Mouse (Mus musculus) CD4-positive, CD25-positive, alpha-beta regulatory T cell, adult 2 months (primary cell): Measurements from ENCODE around the gene Olfr160.

Experiments
- DNase-seq: peaks from one replicate; pipeline ENCODE4 v3.0.0-alpha.2; 2012; ENCODE audit warnings: low read depth, low spot score

Olfr160 gene

GRCm38 (mm10) chr9:37716150-37716549 lies at the start of gene Olfr160:
Olfr160 (minus strand) TSS chr9:37716250.
- DNase-seq, result no peak

- no peak for DNase-seq
These were observed 46.5 kb upstream of the Olfr160 start for GRCm38 (mm10) chr9:37762541-37762940.

GRCm38 (mm10) chr9:37761728-37762127 lies 45.7 kb upstream of the Olfr160 start:
- DNase-seq, result no peak

- no peak for DNase-seq
These were observed 36.0 kb upstream of the Olfr160 start for GRCm38 (mm10) chr9:37752006-37752405.

GRCm38 (mm10) chr9:37751467-37751866 lies 35.4 kb upstream of the Olfr160 start:
- DNase-seq, result no peak

GRCm38 (mm10) chr9:37750319-37751075 lies 34.4 kb upstream of the Olfr160 start:
- DNase-seq, result no peak

- no peak for DNase-seq
These were observed 28.8 kb upstream of the Olfr160 start, which contains the start of gene Olfr874 for GRCm38 (mm10) chr9:37744806-37745205. Olfr874 (plus strand) TSS chr9:37745106.

GRCm38 (mm10) chr9:37734310-37734709 lies 18.3 kb upstream of the Olfr160 start:
- no peak for DNase-seq

GRCm38 (mm10) chr9:37689970-37690686 lies 25.9 kb downstream of the Olfr160 start:
- peak; percentile 23 for DNase-seq

GRCm38 (mm10) chr9:37687941-37688303 lies 28.1 kb downstream of the Olfr160 start:
- no peak for DNase-seq

GRCm38 (mm10) chr9:37687288-37687940 lies 28.6 kb downstream of the Olfr160 start:
- no peak for DNase-seq

- DNase-seq, result no peak
These were observed 34.9 kb downstream of the Olfr160 start for GRCm38 (mm10) chr9:37681123-37681522.

- DNase-seq, result no peak
These were observed 40.8 kb downstream of the Olfr160 start for GRCm38 (mm10) chr9:37675287-37675686.

GRCm38 (mm10) chr9:37670261-37670660 lies 45.8 kb downstream of the Olfr160 start:
- DNase-seq, result no peak

- DNase-seq, result no peak
These were observed 46.4 kb downstream of the Olfr160 start for GRCm38 (mm10) chr9:37669678-37670077.

GRCm38 (mm10) chr9:37669115-37669514 lies 46.9 kb downstream of the Olfr160 start, which contains the start of gene Panx3:
Panx3 (minus strand) TSS chr9:37669235.
- no peak for DNase-seq

GRCm38 (mm10) chr9:37666045-37666444 lies 50.0 kb downstream of the Olfr160 start:
- DNase-seq, result no peak

- DNase-seq, result no peak
These were observed 51.4 kb downstream of the Olfr160 start for GRCm38 (mm10) chr9:37664604-37665003.

GRCm38 (mm10) chr9:37663210-37663609 lies 52.8 kb downstream of the Olfr160 start:
- DNase-seq, result no peak

- DNase-seq, result no peak
These were observed 56.6 kb downstream of the Olfr160 start for GRCm38 (mm10) chr9:37659413-37659812.
